ENCODE assay signal across 8 mouse cellular contexts in genomic region chr17:83267202-83268128, GRCm38 (mm10). TPM values are rescaled to one million over a fixed set of nuclear protein-coding genes. Genes with fewer than 3 reads are reported as not detected.
DNase-seq lines count a peak whose midpoint lies in the region; ATAC-seq and TF ChIP-seq lines count a peak whose summit lies in the region.

No protein-coding gene starts in this region.

- TF ChIP-seq EP300 in liver, postnatal 0 days (IDR thresholded peaks at IDR 0.05; ENCODE audit: low read depth), result no peak

- no peaks in the 10 kb centered on the region for H3K27me3 ChIP-seq in forebrain, embryonic 11.5 days (ENCODE audit: control insufficient read depth, insufficient read depth, low read length)
- no peaks in the 10 kb centered on the region for H3K27me3 ChIP-seq in liver, postnatal 0 days (ENCODE audit: insufficient read depth, low read length)
- no peaks in the 10 kb centered on the region for H3K27me3 ChIP-seq in neural tube, embryonic 12.5 days (replicated peaks)
- H3K27me3 ChIP-seq in thymus, adult 2 months (ENCODE audit: control insufficient read depth, insufficient read depth, low read length), result no peaks in the 10 kb centered on the region

- no peaks in the 10 kb centered on the region for H3K9me3 ChIP-seq in forebrain, embryonic 11.5 days (ENCODE audit: control insufficient read depth, low read length)
- no peaks in the 10 kb centered on the region for H3K9me3 ChIP-seq in liver, postnatal 0 days (ENCODE audit: low read length)
- H3K9me3 ChIP-seq in neural tube, embryonic 12.5 days, result no peaks in the 10 kb centered on the region

- H3K4me2 ChIP-seq in forebrain, embryonic 11.5 days (ENCODE audit: low read depth, low read length, severe bottlenecking), result peak overlapping the region; percentile 44
- H3K4me2 ChIP-seq in liver, postnatal 0 days (ENCODE audit: low read depth, low read length), result peak overlapping the region; percentile 58
- peak overlapping the region; percentile 58 for H3K4me2 ChIP-seq in neural tube, embryonic 12.5 days (replicated peaks)

- no peak overlapping the region for H3K27ac ChIP-seq in brown adipose tissue, adult 24 weeks (replicated peaks; ENCODE audit: low read depth, low read length)
- H3K27ac ChIP-seq in forebrain, embryonic 11.5 days (ENCODE audit: low read depth, low read length), result no peak overlapping the region
- H3K27ac ChIP-seq in liver, postnatal 0 days (ENCODE audit: low read depth), result no peak overlapping the region
- H3K27ac ChIP-seq in neural tube, embryonic 12.5 days, result no peak overlapping the region
- peak overlapping the region; percentile 75 for H3K27ac ChIP-seq in thymus, adult 2 months (ENCODE audit: control insufficient read depth, insufficient read depth, low read length)

- no peaks in the 10 kb centered on the region for H3K36me3 ChIP-seq in forebrain, embryonic 11.5 days (ENCODE audit: control insufficient read depth, insufficient read depth, low read length)
- no peaks in the 10 kb centered on the region for H3K36me3 ChIP-seq in liver, postnatal 0 days (replicated peaks; ENCODE audit: insufficient read depth, low read length)
- no peaks in the 10 kb centered on the region for H3K36me3 ChIP-seq in neural tube, embryonic 12.5 days
- no peaks in the 10 kb centered on the region for H3K36me3 ChIP-seq in thymus, adult 2 months (ENCODE audit: control insufficient read depth, insufficient read depth, low read length)

- ATAC-seq in CD4-positive, CD25-positive, alpha-beta regulatory T cell, adult 4 months, result peak; percentile 98
- peak; percentile 97 for ATAC-seq in forebrain, embryonic 11.5 days (replicated peaks; ENCODE audit: low FRiP score)
- ATAC-seq in liver, postnatal 0 days, result peak; percentile 92
- ATAC-seq in neural tube, embryonic 12.5 days (ENCODE audit: low FRiP score, low read depth), result peak; percentile 97

- no peak overlapping the region; the same call in 1 of the 2 replicates for H3K9ac ChIP-seq in forebrain, embryonic 11.5 days (ENCODE audit: low read length)
- H3K9ac ChIP-seq in liver, postnatal 0 days (replicated peaks), result 0 out of 2 replicates have a peak overlapping the region, but pooled peaks have one; percentile 4
- H3K9ac ChIP-seq in neural tube, embryonic 12.5 days, result no peak overlapping the region

- WGBS in forebrain, embryonic 11.5 days, result 59% methylated on average over 23 of the region's 23 CpGs
- 41% methylated on average over 23 of the region's 23 CpGs for WGBS in liver, postnatal 0 days (ENCODE audit: insufficient replicate concordance)
- 51% methylated on average over 23 of the region's 23 CpGs for WGBS in neural tube, embryonic 12.5 days
- WGBS in thymus, adult 2 months, result 17% methylated on average over 23 of the region's 23 CpGs

- DNase-seq in forebrain, embryonic 11.5 days (ENCODE audit: low spot score), result peak; percentile 77
- peak; percentile 43 for DNase-seq in heart, postnatal 25 days (ENCODE audit: low spot score)
- DNase-seq in layer of hippocampus, adult 18-20 months (ENCODE audit: low spot score in 2 of 2), result peak; percentile 73 to 92
- peak; percentile 65 for DNase-seq in liver, postnatal 0 days
- peak; percentile 82 for DNase-seq in thymus, adult 2 months

- H3K4me1 ChIP-seq in brown adipose tissue, adult 24 weeks (ENCODE audit: control insufficient read depth, insufficient read depth, insufficient read length, low read length), result no peaks in the 10 kb centered on the region
- H3K4me1 ChIP-seq in forebrain, embryonic 11.5 days (replicated peaks; ENCODE audit: control insufficient read depth, insufficient read depth, low read length), result no peaks in the 10 kb centered on the region
- no peaks in the 10 kb centered on the region; the same call in 1 of the 2 replicates for H3K4me1 ChIP-seq in liver, postnatal 0 days (ENCODE audit: insufficient read depth)
- H3K4me1 ChIP-seq in neural tube, embryonic 12.5 days, result no peaks in the 10 kb centered on the region
- H3K4me1 ChIP-seq in thymus, adult 2 months (replicated peaks; ENCODE audit: control insufficient read depth, insufficient read depth, low read length), result peaks cover 3% of the 10 kb centered on the region

- peak; percentile 41 for TF ChIP-seq POLR2A in thymus, adult 2 months (IDR thresholded peaks at IDR 0.05; ENCODE audit: control insufficient read depth, extremely low read depth, insufficient read depth, low read length, poor library complexity)

- H3K4me3 ChIP-seq in brown adipose tissue, adult 24 weeks (ENCODE audit: insufficient read depth, low read depth, low read length), result peak overlapping the region; percentile 39
- H3K4me3 ChIP-seq in forebrain, embryonic 11.5 days (ENCODE audit: low read depth, low read length), result peak overlapping the region; percentile 9; the same call in 1 of the 2 replicates
- 0 out of 2 replicates have a peak overlapping the region, but pooled peaks have one; percentile 10 for H3K4me3 ChIP-seq in liver, postnatal 0 days (ENCODE audit: low read depth, low read length)
- peak overlapping the region; percentile 16; the same call in 1 of the 2 replicates for H3K4me3 ChIP-seq in neural tube, embryonic 12.5 days
- H3K4me3 ChIP-seq in thymus, adult 2 months (ENCODE audit: control insufficient read depth, insufficient read depth, low read length), result peak overlapping the region; percentile 36

- TF ChIP-seq CTCF in liver, postnatal 0 days (IDR thresholded peaks at IDR 0.05; ENCODE audit: low read depth), result no peak
- TF ChIP-seq CTCF in thymus, adult 2 months (IDR thresholded peaks at IDR 0.05; ENCODE audit: borderline replicate concordance, control insufficient read depth, extremely low read depth, insufficient read depth, low read length, poor library complexity), result no peak

- intact Hi-C loops in heart, postnatal 25 days (cut with DNase I), result no loop called here

RNA-seq across cellular contexts. Expression of gene Pkdcc, which starts 52.4 kb away (rescaled TPM):
- not detected for polyA plus RNA-seq in CD4-positive, CD25-positive, alpha-beta regulatory T cell, adult 4 months (2017; shearing (Covaris generic))
- polyA plus RNA-seq in brown adipose tissue, adult 24 weeks (2012; ENCODE audit: insufficient read depth, insufficient read length, missing spikeins), result 7.3 and 7.4 TPM in 2 replicates
- 9.4 and 10.0 TPM in 2 replicates for polyA plus RNA-seq in forebrain, embryonic 11.5 days (2014; fragmentation: Nextera tagmentation; extraction: Ambion mirVana)
- 10 to 100 TPM; 48.6 to 48.7 TPM for total RNA-seq in heart, postnatal 25 days (2021)
- total RNA-seq in layer of hippocampus, adult 18-20 months (2021), result 10 to 100 TPM; 15.6 to 18.3 TPM
- polyA plus RNA-seq in liver, postnatal 0 days (2015; fragmentation: Nextera tagmentation; extraction: Ambion mirVana), result 2.5 and 3.6 TPM in 2 replicates
- polyA plus RNA-seq in neural tube, embryonic 12.5 days (2016; fragmentation: Nextera tagmentation; extraction: Ambion mirVana), result 10.8 and 11.3 TPM in 2 replicates
- 37.5 and 50.8 TPM in 2 replicates for polyA plus RNA-seq in thymus, adult 2 months (2012; rRNA removed)
